Mouse (Mus musculus) CH12.LX (cell line): ENCODE data around the gene Ldlrad3. TPM values are rescaled to one million over a fixed set of nuclear protein-coding genes. Genes with fewer than 3 reads are reported as not detected.

Experiments
- DNase-seq: peaks from one replicate; pipeline ENCODE4 v3.0.0-alpha.2; 2013; ENCODE audit errors: extremely low read depth
- H3K27ac ChIP-seq: 2 replicates; pipeline ENCODE4 v1.5.1; 2012; ENCODE audit warnings: low read depth, mild to moderate bottlenecking, control low read depth, moderate library complexity; ENCODE audit not compliant: insufficient read depth
- H3K27me3 ChIP-seq: replicated peaks from 2 replicates; pipeline ENCODE3; 2012; ENCODE audit warnings: inconsistent platforms
- H3K36me3 ChIP-seq, 2 experiments: replicated peaks in 1 of 2; 2 replicates each; pipeline versions ENCODE3 to v1.6.1; 2012; ENCODE audit warnings: inconsistent platforms in 1 of 2, low read length in 1 of 2, mild to moderate bottlenecking in 1 of 2, mixed read lengths in 1 of 2, moderate library complexity in 1 of 2; ENCODE audit not compliant: control insufficient read depth in 1 of 2, insufficient read depth in 1 of 2
- H3K4me1 ChIP-seq, 2 experiments: 2 replicates each; pipeline ENCODE4 v1.6.1; 2012; ENCODE audit warnings: inconsistent platforms in 1 of 2, moderate library complexity in 1 of 2; ENCODE audit not compliant: insufficient read depth in 2 of 2, control insufficient read depth in 1 of 2
- H3K4me2 ChIP-seq: 2 replicates; pipeline ENCODE4 v1.6.1; 2012; ENCODE audit warnings: low read depth, mild to moderate bottlenecking, control low read depth; ENCODE audit not compliant: poor library complexity, insufficient read depth, severe bottlenecking
- H3K4me3 ChIP-seq, 3 experiments: fragments of 150-350 bp in 1 of 3; sonication (generic) in 1 of 3; replicated peaks in 1 of 3; 2 replicates each; pipeline versions ENCODE3 to v1.5.1; 2011 to 2012; ENCODE audit warnings: low read depth in 2 of 3, low read length in 2 of 3, mild to moderate bottlenecking in 2 of 3, moderate library complexity in 2 of 3, control low read depth in 1 of 3, improper control_type of control experiment in 1 of 3, inconsistent platforms in 1 of 3, mixed read lengths in 1 of 3; ENCODE audit not compliant: poor library complexity in 1 of 3
- H3K79me2 ChIP-seq: replicated peaks from 2 replicates; pipeline ENCODE4 v1.6.1; 2012; ENCODE audit warnings: mild to moderate bottlenecking, moderate library complexity; ENCODE audit not compliant: control insufficient read depth, poor library complexity, insufficient read depth, severe bottlenecking; ENCODE audit errors: extremely low read depth
- H3K9ac ChIP-seq: 2 replicates; pipeline ENCODE4 v1.6.1; 2012; ENCODE audit warnings: low read depth, mild to moderate bottlenecking, control low read depth, moderate library complexity; ENCODE audit not compliant: insufficient read depth
- H3K9me3 ChIP-seq: replicated peaks from 2 replicates; pipeline ENCODE3; 2012; ENCODE audit warnings: low read length, inconsistent platforms, mixed read lengths
- CHD2 ChIP-seq: IDR thresholded peaks from 2 replicates; pipeline ENCODE4 v1.6.1; 2011; ENCODE audit warnings: low read length, improper control_type of control experiment
- E2F4 ChIP-seq: IDR thresholded peaks from 2 replicates; pipeline ENCODE4 v1.6.1; 2011; ENCODE audit warnings: low read depth, low read length, improper control_type of control experiment; ENCODE audit not compliant: insufficient replicate concordance
- ELF1 ChIP-seq: IDR thresholded peaks from 2 replicates; pipeline ENCODE4 v1.6.1; 2014; ENCODE audit warnings: low read depth, mild to moderate bottlenecking, inconsistent platforms, low read length, improper control_type of control experiment
- EP300 ChIP-seq: IDR thresholded peaks from 2 replicates; pipeline ENCODE4 v1.6.1; 2011; ENCODE audit warnings: low read length, improper control_type of control experiment
- KAT2A ChIP-seq: IDR thresholded peaks from 2 replicates; pipeline ENCODE4 v1.6.1; 2012; ENCODE audit warnings: low read length, improper control_type of control experiment, inconsistent platforms; ENCODE audit not compliant: insufficient replicate concordance
- MAFK ChIP-seq: IDR thresholded peaks from 2 replicates; pipeline ENCODE4 v1.6.1; 2011; ENCODE audit warnings: low read length, improper control_type of control experiment; ENCODE audit not compliant: insufficient replicate concordance
- MEF2A ChIP-seq: IDR thresholded peaks from 2 replicates; pipeline ENCODE4 v1.6.1; 2014; ENCODE audit warnings: low read depth, mild to moderate bottlenecking, inconsistent platforms, low read length, improper control_type of control experiment, borderline replicate concordance
- MXI1 ChIP-seq: IDR thresholded peaks from 2 replicates; pipeline ENCODE4 v1.6.1; 2011; ENCODE audit warnings: mild to moderate bottlenecking, low read depth, low read length, improper control_type of control experiment
- NELFE ChIP-seq: IDR thresholded peaks from 2 replicates; pipeline ENCODE4 v1.6.1; 2011; ENCODE audit warnings: low read depth, low read length, improper control_type of control experiment
- NRF1 ChIP-seq: IDR thresholded peaks from 2 replicates; pipeline ENCODE4 v1.6.1; 2014; ENCODE audit warnings: low read depth, mild to moderate bottlenecking, inconsistent platforms, low read length, improper control_type of control experiment, moderate library complexity
- PAX5 ChIP-seq: IDR thresholded peaks from 2 replicates; pipeline ENCODE4 v1.6.1; 2012; ENCODE audit warnings: low read length, inconsistent platforms, mixed read lengths
- RAD21 ChIP-seq: IDR thresholded peaks from 2 replicates; pipeline ENCODE4 v1.6.1; 2011; ENCODE audit warnings: low read depth, mild to moderate bottlenecking, low read length, improper control_type of control experiment, moderate library complexity
- UBTF ChIP-seq: IDR thresholded peaks from 2 replicates; pipeline ENCODE4 v1.6.1; 2012; ENCODE audit warnings: low read depth, mild to moderate bottlenecking, inconsistent platforms, low read length, improper control_type of control experiment, moderate library complexity
- USF2 ChIP-seq: conservative IDR thresholded peaks from 2 replicates; pipeline ENCODE4 v1.6.1; 2011; ENCODE audit warnings: low read depth, low read length, improper control_type of control experiment
- ZC3H11A ChIP-seq: IDR thresholded peaks from 2 replicates; pipeline ENCODE4 v1.6.1; 2012; ENCODE audit warnings: low read depth, mild to moderate bottlenecking, inconsistent platforms, low read length, improper control_type of control experiment
- ZKSCAN1 ChIP-seq: IDR thresholded peaks from 2 replicates; pipeline ENCODE4 v1.6.1; 2012; ENCODE audit warnings: low read depth, inconsistent platforms, low read length, improper control_type of control experiment, borderline replicate concordance
- ZMIZ1 ChIP-seq: IDR thresholded peaks from 2 replicates; pipeline ENCODE4 v1.6.1; 2012; ENCODE audit warnings: low read depth, mild to moderate bottlenecking, inconsistent platforms, low read length, improper control_type of control experiment
- dilution Hi-C: fragments of 300-500 bp; cut with MboI; formaldehyde crosslinking; loops from 2 replicates; pipeline ENCODE4 v1.14.3; 2020; ENCODE audit warnings: low sequenced_read_pairs; ENCODE audit not compliant: extremely low pct_unique_long_range_greater_than_20kb, extremely low pct_ligation_motif_present
- in situ Hi-C: fragments of 300-500 bp; cut with MboI; formaldehyde crosslinking; loops from 3 replicates; pipeline ENCODE4 v1.14.3; 2019; ENCODE audit warnings: low sequenced_read_pairs, low pct_ligation_motif_present, low pct_unique_long_range_greater_than_20kb, mixed read lengths
- polyA plus RNA-seq: library from polyadenylated mRNA; unstranded; fragments of >175 nt; gene quantifications from 2 replicates; pipeline ENCODE4 v1.2.1, GENCODE M21; 2012; ENCODE audit warnings: low read depth; ENCODE audit not compliant: insufficient read length
- total RNA-seq, 2 experiments: library from RNA; depleted of rRNA; stranded (reverse); fragments of 300-350 nt in 1 of 2; fragments of >200 nt in 1 of 2; gene quantifications; 2 replicates each; pipeline ENCODE4 v1.2.3; 2012 to 2014

Gene Ldlrad3
- total and polyA plus RNA-seq, 3 experiments: 0.30 to 2.7 (median 2.1) TPM

DNA sequence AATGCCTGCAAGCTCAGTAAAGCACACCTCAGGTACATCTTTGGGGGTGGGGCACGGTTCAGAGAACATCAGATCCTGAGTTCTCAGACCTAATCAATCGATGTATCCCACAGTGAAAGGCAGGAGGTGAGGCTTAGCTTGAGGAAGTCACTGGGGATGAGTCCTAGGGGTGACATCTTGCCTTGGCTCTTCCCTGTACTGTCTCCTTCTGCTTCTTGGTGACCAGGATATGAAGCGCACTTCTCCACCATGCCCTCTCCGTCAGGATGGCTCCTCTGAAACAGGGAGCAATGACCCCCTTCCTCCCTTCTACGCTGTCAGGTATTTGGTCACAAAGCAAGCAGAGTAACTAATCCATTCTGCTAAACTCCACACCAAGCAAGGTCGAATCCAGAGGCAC lies 79.5 kb downstream of the Ldlrad3 start:
- Histone ChIP-seq H3K4me1 (no peaks in the 10 kb centered on the region), H3K27ac (no peak overlapping the region), H3K9ac (no peak overlapping the region), H3K9me3 (no peaks in the 10 kb centered on the region), H3K4me2 (no peak overlapping the region), H3K27me3 (no peaks in the 10 kb centered on the region), H3K79me2 (no peaks in the 10 kb centered on the region), H3K36me3 (no peaks in the 10 kb centered on the region), H3K4me3 (no peak overlapping the region)
- dilution Hi-C loops (no loop called here), in situ Hi-C loops (no loop called here)
- TF ChIP-seq NELFE (no peak), NRF1 (no peak), ZKSCAN1 (no peak), MXI1 (no peak)
- no peak for DNase-seq

DNA sequence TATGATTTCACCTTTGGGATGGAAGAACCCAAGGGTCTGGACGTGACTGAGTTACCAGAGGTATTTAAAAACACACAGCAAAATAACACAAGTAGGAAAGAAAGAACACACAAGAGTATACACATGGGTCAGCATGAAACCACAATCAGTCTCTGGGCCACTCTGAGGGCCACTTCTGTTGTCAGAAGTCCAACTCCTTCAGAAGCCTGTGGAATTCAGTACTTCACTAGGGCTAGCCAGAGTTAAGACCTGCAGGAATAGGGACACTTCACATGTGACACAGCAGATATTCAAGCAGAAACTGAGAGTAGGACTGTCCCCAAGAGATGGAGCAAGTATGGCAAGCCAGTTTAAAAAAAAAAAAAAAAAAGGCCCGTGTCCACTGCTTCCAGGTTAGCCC lies 80.7 kb downstream of the Ldlrad3 start:
- Histone ChIP-seq H3K36me3 (no peaks in the 10 kb centered on the region), H3K79me2 (no peaks in the 10 kb centered on the region), H3K27me3 (no peaks in the 10 kb centered on the region), H3K27ac (no peak overlapping the region), H3K9ac (no peak overlapping the region), H3K9me3 (no peaks in the 10 kb centered on the region), H3K4me1 (no peaks in the 10 kb centered on the region), H3K4me2 (no peak overlapping the region), H3K4me3 (no peak overlapping the region)
- no peak for DNase-seq
- in situ Hi-C loops: no loop called here
- dilution Hi-C loops: no loop called here
- TF ChIP-seq PAX5 (no peak), USF2 (no peak), MEF2A (no peak), CHD2 (no peak), E2F4 (no peak), ELF1 (no peak), EP300 (no peak), ZC3H11A (no peak), RAD21 (no peak), MAFK (no peak), ZMIZ1 (no peak), KAT2A (no peak), UBTF (no peak)
